ENCODE assay signal across 21 mouse cellular contexts in the genomic region with DNA sequence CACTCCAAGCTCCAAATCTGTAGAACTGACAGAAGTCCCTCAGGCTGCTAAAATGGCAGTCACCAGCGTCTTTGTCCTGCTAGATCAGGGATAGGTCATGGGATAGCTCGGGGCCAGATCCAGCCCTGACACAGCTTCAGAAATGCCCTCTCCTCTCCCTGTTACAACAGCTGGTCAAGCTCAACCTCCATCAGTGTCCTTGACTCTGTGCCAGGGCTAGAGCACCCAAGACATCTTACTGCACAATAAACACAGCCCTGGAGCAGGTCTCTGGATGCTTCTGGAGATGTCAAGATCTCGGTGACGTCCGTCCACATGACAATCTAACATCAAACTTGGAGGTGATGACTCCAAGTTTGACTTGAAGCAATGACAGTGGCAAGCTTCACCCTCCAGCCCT. TPM values are rescaled to one million over a fixed set of nuclear protein-coding genes. Genes with fewer than 3 reads are reported as not detected.
DNase-seq lines count a peak whose midpoint lies in the region; ATAC-seq and TF ChIP-seq lines count a peak whose summit lies in the region.
"Had no signal": no experiment of that assay in that cellular context is flagged by ENCODE, and none has a peak within 500 bp of the region (broad histone marks: within the 10 kb centered on the region; RNA-seq: fewer than 3 reads in every experiment).

No protein-coding gene starts in this region.

- no peak for ATAC-seq in intestine, embryonic 15.5 days
- ATAC-seq in erythroid progenitor cell, adult 5-6 weeks (replicated peaks; ENCODE audit: low FRiP score, poor library complexity, severe bottlenecking): no peak
- ATAC-seq: activated CD4-positive, CD25-positive, alpha-beta regulatory T cell, adult 4 months; CD4-positive, CD25-positive, alpha-beta regulatory T cell, adult 4 months; lung, postnatal 0 days had no signal

- DNase-seq in kidney, adult 11 months: peak; percentile 21
- DNase-seq in kidney, adult 8-10 months: no peak
- DNase-seq in ES-E14 (ENCODE audit: low read depth, low spot score): no peak
- DNase-seq in kidney, postnatal 14 days: peak; percentile 52
- no peak for DNase-seq in layer of hippocampus, postnatal 10 days (ENCODE audit: low spot score in 2 of 2)
- DNase-seq in cerebellum, postnatal 36 days: no peak
- DNase-seq: cerebellum, adult 11 months; gastrocnemius, postnatal 10 days; heart, adult 2 months; thymus, postnatal 14 days had no signal

- H3K27ac ChIP-seq in ES-E14 (ENCODE audit: insufficient read depth, low read depth, low read length, poor library complexity, severe bottlenecking): peak overlapping the region; percentile 30; the same call in 1 of the 2 replicates
- no peak overlapping the region for H3K27ac ChIP-seq in intestine, embryonic 15.5 days
- H3K27ac ChIP-seq: embryonic facial prominence, embryonic 13.5 days; forebrain, embryonic 12.5 days; heart, adult 2 months; hindbrain, embryonic 15.5 days; stomach, postnatal 0 days had no signal

- 0 out of 2 replicates have a peak overlapping the region, but pooled peaks have one; percentile 9 for H3K4me2 ChIP-seq in intestine, embryonic 15.5 days (replicated peaks)
- H3K4me2 ChIP-seq: embryonic facial prominence, embryonic 13.5 days; hindbrain, embryonic 15.5 days; midbrain, embryonic 11.5 days had no signal

- no peaks in the 10 kb centered on the region for H3K9me3 ChIP-seq in ES-E14 (ENCODE audit: control insufficient read depth, insufficient read depth, low read depth, low read length)
- no peaks in the 10 kb centered on the region for H3K9me3 ChIP-seq in intestine, embryonic 15.5 days
- H3K9me3 ChIP-seq: embryonic facial prominence, embryonic 13.5 days had no signal

- H3K36me3 ChIP-seq in ES-E14 (ENCODE audit: control insufficient read depth, insufficient read depth, low read length, poor library complexity, severe bottlenecking): no peaks in the 10 kb centered on the region
- no peaks in the 10 kb centered on the region for H3K36me3 ChIP-seq in intestine, embryonic 15.5 days
- H3K36me3 ChIP-seq: embryonic facial prominence, embryonic 13.5 days; forebrain, embryonic 12.5 days; hindbrain, embryonic 15.5 days had no signal

- H3K27me3 ChIP-seq in intestine, embryonic 15.5 days (replicated peaks): peaks cover 6% of the 10 kb centered on the region; the same call in 1 of the 2 replicates
- H3K27me3 ChIP-seq: hindbrain, embryonic 15.5 days had no signal

- no peak overlapping the region for H3K9ac ChIP-seq in ES-E14 (ENCODE audit: insufficient read depth, low read depth, low read length, poor library complexity, severe bottlenecking)
- H3K9ac ChIP-seq in intestine, embryonic 15.5 days: no peak overlapping the region
- H3K9ac ChIP-seq: embryonic facial prominence, embryonic 13.5 days; forebrain, embryonic 12.5 days; hindbrain, embryonic 15.5 days had no signal

- H3K4me1 ChIP-seq in ES-E14 (ENCODE audit: control insufficient read depth in 2 of 2, insufficient read depth in 2 of 2, low read length in 2 of 2, poor library complexity in 1 of 2): peaks cover 0 to 20% of the 10 kb centered on the region in 2 experiments; a peak in 2 of 4 replicates
- peaks cover 19% of the 10 kb centered on the region for H3K4me1 ChIP-seq in intestine, embryonic 15.5 days (replicated peaks)

- in situ Hi-C loops in ES-E14 (cut with MboI; ENCODE audit: low sequenced_read_pairs in 2 of 2, unreplicated experiment in 2 of 2): no loop called here

- H3K4me3 ChIP-seq in ES-E14 (ENCODE audit: insufficient read depth in 1 of 2, low read depth in 1 of 2, low read length in 2 of 2, poor library complexity in 1 of 2, severe bottlenecking in 1 of 2): no peak overlapping the region
- H3K4me3 ChIP-seq in intestine, embryonic 15.5 days (replicated peaks): no peak overlapping the region
- H3K4me3 ChIP-seq: embryonic facial prominence, embryonic 13.5 days; forebrain, embryonic 12.5 days; heart, adult 2 months; hindbrain, embryonic 15.5 days had no signal

- 68% methylated on average over 5 of the region's 5 CpGs for WGBS in intestine, embryonic 15.5 days

TF ChIP-seq in ES-E14, 5 proteins besides CTCF, POLR2A, EP300 and RAD21:
- TF ChIP-seq ZC3H11A (IDR thresholded peaks at IDR 0.05; ENCODE audit: borderline replicate concordance, low read depth, low read length): no peak
- TF ChIP-seq MAFK (IDR thresholded peaks at IDR 0.05; ENCODE audit: insufficient read depth, low read depth, low read length): no peak
- no peak for TF ChIP-seq ZNF384 (IDR thresholded peaks at IDR 0.05; ENCODE audit: low read depth, low read length)
- TF ChIP-seq HCFC1 (IDR thresholded peaks at IDR 0.05; ENCODE audit: borderline replicate concordance, insufficient read depth, low read length): no peak

RNA-seq across cellular contexts. Expression of a gene that starts 48.9 kb away (rescaled TPM):
- 39.0 and 39.1 TPM in 2 replicates for total RNA-seq in ES-E14 (2012; rRNA removed)
- 26.9 and 28.4 TPM in 2 replicates for polyA plus RNA-seq in intestine, embryonic 15.5 days (2015; fragmentation: Nextera tagmentation; extraction: Ambion mirVana)
- total RNA-seq in layer of hippocampus, postnatal 10 days (2021): 10 to 100 TPM; 19.1 to 22.1 TPM
- not detected in 2 replicates for total RNA-seq in erythroid progenitor cell, adult 5-6 weeks (2015; ENCODE audit: low replicate concordance)
- 0.68 and 1.4 TPM in 2 replicates for total RNA-seq in erythroid progenitor cell, adult 5-6 weeks (2017; ENCODE audit: low replicate concordance)
- total RNA-seq: common myeloid progenitor, adult 5-6 weeks had no signal
- polyA plus RNA-seq: CD4-positive, CD25-positive, alpha-beta regulatory T cell, adult 4 months had no signal

Comparison
In these comparisons a context has a peak if more than half of its experiments do, and no peak if none do; other contexts are left out.
1. DNase-seq: peak in kidney, adult 11 months (single experiment) and kidney, postnatal 14 days (single experiment); none in kidney, adult 8-10 months (0 of 2), ES-E14 (single experiment), layer of hippocampus, postnatal 10 days (0 of 2) and cerebellum, postnatal 36 days (0 of 2).
2. RNA of a gene that starts 48.9 kb away (total RNA-seq): 39.0 to 39.1 TPM in ES-E14 and 19.1 to 22.1 TPM in layer of hippocampus, postnatal 10 days; 0.68 to 1.4 TPM in erythroid progenitor cell, adult 5-6 weeks; every median in the first group is over 4 times any median in the second.